Mouse (Mus musculus) C2C12 (cell line): ENCODE measurements around the gene Cstf1.

ENCODE experiments used
- CEBPB ChIP-seq: IDR thresholded peaks from one replicate; pipeline ENCODE4 v1.6.1; 2011; ENCODE audit warnings: low read depth, mild to moderate bottlenecking, control low read depth, moderate library complexity
- CTCF ChIP-seq: IDR thresholded peaks from one replicate; pipeline ENCODE4 v1.5.1; 2011; ENCODE audit not compliant: control insufficient read depth, insufficient read depth, insufficient read length
- FOSL1 ChIP-seq: IDR thresholded peaks from one replicate; pipeline ENCODE4 v1.8.0; 2011; ENCODE audit warnings: mild to moderate bottlenecking, low read length; ENCODE audit not compliant: poor library complexity, insufficient read depth, severe bottlenecking
- MAX ChIP-seq: IDR thresholded peaks from one replicate; pipeline ENCODE4 v1.6.1; 2011; ENCODE audit warnings: mild to moderate bottlenecking, control low read depth
- MYOD1 ChIP-seq: IDR thresholded peaks from one replicate; pipeline ENCODE4 v1.6.1; 2011; ENCODE audit warnings: low read depth; ENCODE audit not compliant: control insufficient read depth, insufficient read length
- MYOG ChIP-seq: IDR thresholded peaks from one replicate; pipeline ENCODE4 v1.6.1; 2011; ENCODE audit not compliant: control insufficient read depth, insufficient read length; ENCODE audit errors: extremely low read depth
- USF1 ChIP-seq: IDR thresholded peaks from one replicate; pipeline ENCODE4 v1.6.1; 2011; ENCODE audit warnings: low read depth, mild to moderate bottlenecking, control low read depth, moderate library complexity

GRCm38 (mm10) chr2:172412454-172412853 is 42.0 kb downstream of the Cstf1 start:
- no peak for TF ChIP-seq CTCF
- TF ChIP-seq MYOD1, result peak; percentile 65
- TF ChIP-seq USF1, result no peak
- no peak for TF ChIP-seq MYOG
- no peak for TF ChIP-seq MAX
- no peak for TF ChIP-seq FOSL1
- TF ChIP-seq CEBPB, result no peak
